ENCODE assay signal across 8 mouse cellular contexts in genomic region chr11:43528683-43529499, GRCm38 (mm10). TPM values are rescaled to one million over a fixed set of nuclear protein-coding genes. Genes with fewer than 3 reads are reported as not detected.
DNase-seq lines count a peak whose midpoint lies in the region; ATAC-seq and TF ChIP-seq lines count a peak whose summit lies in the region.

Gene Ccnjl (plus strand): TSS chr11:43528784.

- no peak within 1 kb of the TSS for H3K4me3 ChIP-seq in C2C12 (ENCODE audit: insufficient read depth, poor library complexity, severe bottlenecking)
- H3K4me3 ChIP-seq in embryonic facial prominence, embryonic 12.5 days = peak within 1 kb of the TSS; percentile 80
- peak within 1 kb of the TSS; percentile 89 for H3K4me3 ChIP-seq in heart, embryonic 12.5 days
- H3K4me3 ChIP-seq in kidney, embryonic 14.5 days (ENCODE audit: low read length) = peak within 1 kb of the TSS; percentile 82
- H3K4me3 ChIP-seq in lung, adult 2 months (replicated peaks; ENCODE audit: extremely low read depth, low read depth, low read length) = peak within 1 kb of the TSS; percentile 75
- H3K4me3 ChIP-seq in neural tube, embryonic 15.5 days (replicated peaks) = peak within 1 kb of the TSS; percentile 90

- H3K79me2 ChIP-seq in C2C12 (ENCODE audit: control insufficient read depth, insufficient read depth) = no peaks in the 10 kb centered on the region

- H3K79me3 ChIP-seq in C2C12 (ENCODE audit: low read depth) = no peaks in the 10 kb centered on the region

- peak within 1 kb of the TSS; percentile 67 for H3K4me2 ChIP-seq in embryonic facial prominence, embryonic 12.5 days (replicated peaks)
- H3K4me2 ChIP-seq in heart, embryonic 12.5 days = peak within 1 kb of the TSS; percentile 84
- H3K4me2 ChIP-seq in kidney, embryonic 14.5 days (replicated peaks; ENCODE audit: low read depth, low read length) = peak within 1 kb of the TSS; percentile 82
- peak within 1 kb of the TSS; percentile 93 for H3K4me2 ChIP-seq in neural tube, embryonic 15.5 days

- peaks cover 22% of the 10 kb centered on the region for H3K27me3 ChIP-seq in C2C12 (ENCODE audit: control insufficient read depth, insufficient read depth, insufficient read length)
- H3K27me3 ChIP-seq in embryonic facial prominence, embryonic 12.5 days = no peaks in the 10 kb centered on the region; the same call in 1 of the 2 replicates
- H3K27me3 ChIP-seq in heart, embryonic 12.5 days (replicated peaks) = no peaks in the 10 kb centered on the region
- H3K27me3 ChIP-seq in kidney, embryonic 14.5 days (ENCODE audit: control insufficient read depth, insufficient read depth, low read length) = no peaks in the 10 kb centered on the region
- H3K27me3 ChIP-seq in neural tube, embryonic 15.5 days (replicated peaks) = no peaks in the 10 kb centered on the region

- peak; percentile 85 for ATAC-seq in embryonic facial prominence, embryonic 12.5 days (ENCODE audit: insufficient number of reproducible peaks, insufficient read depth, low FRiP score, low TSS enrichment)
- peak; percentile 86 for ATAC-seq in heart, embryonic 12.5 days (ENCODE audit: insufficient number of reproducible peaks, low FRiP score)
- ATAC-seq in kidney, embryonic 14.5 days (ENCODE audit: low FRiP score, low TSS enrichment) = peak; percentile 88
- peak; percentile 81 for ATAC-seq in neural tube, embryonic 15.5 days (ENCODE audit: low FRiP score)

- peak within 1 kb of the TSS; percentile 31 for H3ac ChIP-seq in C2C12 (ENCODE audit: control insufficient read depth, insufficient read length, low read depth)

- H3K27ac ChIP-seq in embryonic facial prominence, embryonic 12.5 days = peak within 1 kb of the TSS; percentile 83
- H3K27ac ChIP-seq in heart, embryonic 12.5 days (ENCODE audit: poor library complexity, severe bottlenecking) = peak within 1 kb of the TSS; percentile 80
- peak within 1 kb of the TSS; percentile 92 for H3K27ac ChIP-seq in kidney, embryonic 14.5 days (ENCODE audit: low read depth, low read length)
- H3K27ac ChIP-seq in neural tube, embryonic 15.5 days (replicated peaks) = peak within 1 kb of the TSS; percentile 85

- H3K9ac ChIP-seq in embryonic facial prominence, embryonic 12.5 days = peak within 1 kb of the TSS; percentile 90
- peak within 1 kb of the TSS; percentile 89 for H3K9ac ChIP-seq in heart, embryonic 12.5 days
- H3K9ac ChIP-seq in kidney, embryonic 14.5 days (ENCODE audit: low read depth, low read length) = peak within 1 kb of the TSS; percentile 91
- peak within 1 kb of the TSS; percentile 67 for H3K9ac ChIP-seq in neural tube, embryonic 15.5 days (replicated peaks)

- DNase-seq in adrenal gland, postnatal 36 days = peak; percentile 78 to 85
- DNase-seq in lung, adult 2 months = peak; percentile 59
- peak; percentile 85 for DNase-seq in thymus, postnatal 0 days (ENCODE audit: low spot score)

- no peaks in the 10 kb centered on the region for H3K36me3 ChIP-seq in C2C12 (ENCODE audit: control insufficient read depth, insufficient read depth)
- H3K36me3 ChIP-seq in embryonic facial prominence, embryonic 12.5 days = peaks cover 18% of the 10 kb centered on the region
- H3K36me3 ChIP-seq in heart, embryonic 12.5 days = peaks cover 26% of the 10 kb centered on the region
- H3K36me3 ChIP-seq in kidney, embryonic 14.5 days (ENCODE audit: control insufficient read depth, insufficient read depth, low read length) = peaks cover 17% of the 10 kb centered on the region
- H3K36me3 ChIP-seq in neural tube, embryonic 15.5 days = no peaks in the 10 kb centered on the region

- WGBS in embryonic facial prominence, embryonic 12.5 days = under 1% methylated on average over 72 of the region's 79 CpGs
- WGBS in heart, embryonic 12.5 days = under 1% methylated on average over 79 of the region's 79 CpGs
- WGBS in kidney, embryonic 14.5 days = under 1% methylated on average over 69 of the region's 79 CpGs
- WGBS in lung, adult 2 months = under 1% methylated on average over 79 of the region's 79 CpGs
- WGBS in neural tube, embryonic 15.5 days = under 1% methylated on average over 77 of the region's 79 CpGs

- no peaks in the 10 kb centered on the region for H3K9me3 ChIP-seq in embryonic facial prominence, embryonic 12.5 days
- no peaks in the 10 kb centered on the region for H3K9me3 ChIP-seq in heart, embryonic 12.5 days (replicated peaks)
- no peaks in the 10 kb centered on the region for H3K9me3 ChIP-seq in kidney, embryonic 14.5 days (ENCODE audit: control insufficient read depth, low read length)
- H3K9me3 ChIP-seq in neural tube, embryonic 15.5 days (replicated peaks) = no peaks in the 10 kb centered on the region

- peaks cover 16% of the 10 kb centered on the region for H3K4me1 ChIP-seq in embryonic facial prominence, embryonic 12.5 days
- H3K4me1 ChIP-seq in heart, embryonic 12.5 days (replicated peaks) = peaks cover 36% of the 10 kb centered on the region
- H3K4me1 ChIP-seq in kidney, embryonic 14.5 days (ENCODE audit: control insufficient read depth, insufficient read depth, low read length) = peaks cover 14% of the 10 kb centered on the region; the same call in 1 of the 2 replicates
- H3K4me1 ChIP-seq in lung, adult 2 months (ENCODE audit: control insufficient read depth, insufficient read depth, low read length) = no peaks in the 10 kb centered on the region; the same call in 1 of the 2 replicates
- H3K4me1 ChIP-seq in neural tube, embryonic 15.5 days = peaks cover 31% of the 10 kb centered on the region

- peak; percentile 8 for TF ChIP-seq CTCF in C2C12 (IDR thresholded peaks at IDR 0.05; ENCODE audit: control insufficient read depth, insufficient read depth, insufficient read length)
- TF ChIP-seq CTCF in lung, adult 2 months (IDR thresholded peaks at IDR 0.05; ENCODE audit: insufficient read depth, low read length) = no peak

- no peak for TF ChIP-seq POLR2A in lung, adult 2 months (IDR thresholded peaks at IDR 0.05; ENCODE audit: borderline replicate concordance, extremely low read depth, low read depth, low read length)

TF ChIP-seq in C2C12, 6 proteins besides CTCF, POLR2A, EP300 and RAD21:
- TF ChIP-seq USF1 (IDR thresholded peaks at IDR 0.05; ENCODE audit: low read depth) (no peak), CEBPB (IDR thresholded peaks at IDR 0.05; ENCODE audit: low read depth) (no peak), MAX (IDR thresholded peaks at IDR 0.05) (no peak), MYOG (IDR thresholded peaks at IDR 0.05; ENCODE audit: control insufficient read depth, extremely low read depth, insufficient read length) (no peak), FOSL1 (IDR thresholded peaks at IDR 0.05; ENCODE audit: insufficient read depth, low read length, poor library complexity, severe bottlenecking) (no peak)

RNA-seq across cellular contexts. Expression of gene Ccnjl, which starts in this region (rescaled TPM):
- 0.11 TPM for polyA plus RNA-seq in C2C12 (2012; fragmentation: generic; extraction: Trizol)
- 1 to 10 TPM; 2.1 TPM for total RNA-seq in adrenal gland, postnatal 36 days (2021)
- polyA plus RNA-seq in embryonic facial prominence, embryonic 12.5 days (2016; fragmentation: Nextera tagmentation; extraction: Ambion mirVana) = 22.7 and 23.6 TPM in 2 replicates
- 18.9 and 22.9 TPM in 2 replicates for polyA plus RNA-seq in heart, embryonic 12.5 days (2016; fragmentation: Nextera tagmentation; extraction: Ambion mirVana)
- polyA plus RNA-seq in kidney, embryonic 14.5 days (2014; fragmentation: Nextera tagmentation; extraction: Ambion mirVana) = 25.8 and 31.1 TPM in 2 replicates
- polyA plus RNA-seq in lung, adult 2 months (2012; rRNA removed) = 3.7 and 3.8 TPM in 2 replicates
- 11.0 and 14.2 TPM in 2 replicates for polyA plus RNA-seq in neural tube, embryonic 15.5 days (2015; fragmentation: Nextera tagmentation; extraction: Ambion mirVana)
- polyA plus RNA-seq in thymus, postnatal 0 days (2015; fragmentation: Nextera tagmentation; extraction: Ambion mirVana) = 6.4 and 8.5 TPM in 2 replicates
